Mouse (Mus musculus): ENCODE data around the gene Znfx1.

Znfx1 gene

GRCm38 (mm10) chr2:166995021-166995795 lies 67.6 kb downstream of the Znfx1 start:
- peak; percentile 34 to 52 for DNase-seq

DNA sequence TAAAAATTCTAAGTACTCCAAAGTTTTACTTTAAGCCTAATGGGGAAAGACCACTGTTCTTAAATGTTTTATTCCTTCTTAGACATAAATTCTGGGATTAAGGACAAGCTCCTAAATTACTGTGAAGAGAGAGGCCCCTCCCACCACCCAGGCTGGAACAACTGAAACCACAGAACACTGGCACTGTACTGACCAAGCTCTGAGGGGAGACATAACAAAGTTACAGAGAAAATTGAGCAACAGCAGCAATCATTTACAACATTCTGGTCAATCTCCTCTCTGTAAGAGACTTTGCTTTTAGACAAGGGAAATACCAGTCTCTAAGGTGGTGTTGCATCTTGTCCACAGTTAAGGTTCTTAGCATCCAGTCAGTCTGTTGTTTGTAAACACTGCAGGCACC lies 70.9 kb downstream of the Znfx1 start:
- DNase-seq: peak in 1 of 2 experiments; percentile 22

DNA sequence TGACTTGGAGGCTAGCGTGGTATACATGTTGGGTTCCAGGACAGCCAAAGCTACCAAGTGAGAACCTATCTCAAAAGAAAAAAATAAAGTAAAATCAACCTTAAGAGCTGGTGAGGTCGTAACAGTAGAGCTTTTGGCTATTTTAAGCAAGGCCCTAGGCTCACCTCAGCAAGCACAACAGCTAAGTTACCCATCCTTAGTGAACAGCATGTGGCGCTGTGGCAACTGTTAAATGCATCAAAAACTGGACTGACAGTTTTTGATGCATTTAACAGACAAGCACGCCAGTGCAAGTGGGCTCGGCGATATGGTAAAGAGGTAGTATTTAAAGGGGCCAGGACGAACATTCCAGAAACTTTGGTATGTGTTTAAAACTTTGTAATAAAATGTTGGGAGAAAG lies 72.0 kb downstream of the Znfx1 start:
- DNase-seq: peak in 1 of 2 experiments; percentile 16
